Comparison of ENCODE assay signal across 8 mouse cellular contexts in genomic region chr11:70652029-70652883, GRCm38 (mm10). TPM values are rescaled to one million over a fixed set of nuclear protein-coding genes. Genes with fewer than 3 reads are reported as not detected.
DNase-seq lines count a peak whose midpoint lies in the region; ATAC-seq and TF ChIP-seq lines count a peak whose summit lies in the region.
"Had no signal": no experiment of that assay in that cellular context is flagged by ENCODE, and none has a peak within 500 bp of the region (broad histone marks: within the 10 kb centered on the region; RNA-seq: fewer than 3 reads in every experiment).

No protein-coding gene starts in this region.

- no peak overlapping the region for H3K27ac ChIP-seq in left cerebral cortex, adult 2 months
- no peak overlapping the region for H3K27ac ChIP-seq in cortical plate, adult 2 months (ENCODE audit: insufficient read depth, low read length)
- peak overlapping the region; percentile 96 for H3K27ac ChIP-seq in heart, embryonic 16.5 days (ENCODE audit: low read length)

- peak overlapping the region; percentile 91 for H3K9ac ChIP-seq in heart, embryonic 16.5 days (ENCODE audit: low read length)

- DNase-seq in left cerebral cortex, adult 2 months (ENCODE audit: extremely low spot score in 1 of 2, low spot score in 2 of 2), result no peak
- no peak for DNase-seq in left cerebral cortex, adult 9 months (ENCODE audit: low spot score in 2 of 2)
- peak; percentile 46 for DNase-seq in lung, postnatal 10 days
- peak; percentile 72 for DNase-seq in thymus, postnatal 4 days
- DNase-seq in adrenal gland, postnatal 4 days (ENCODE audit: low spot score in 2 of 2), result no peak

- no peak for ATAC-seq in heart, embryonic 16.5 days (replicated peaks; ENCODE audit: extremely low read depth, insufficient read depth, low FRiP score)

- H3K4me3 ChIP-seq in left cerebral cortex, adult 2 months, result peak overlapping the region; percentile 100; the same call in 1 of the 2 replicates
- peak overlapping the region; percentile 100; the same call in 1 of the 2 replicates for H3K4me3 ChIP-seq in cortical plate, adult 2 months (ENCODE audit: insufficient read depth, low read length)
- H3K4me3 ChIP-seq in heart, embryonic 16.5 days (ENCODE audit: low read length), result peak overlapping the region; percentile 74

- H3K4me2 ChIP-seq in heart, embryonic 16.5 days (ENCODE audit: low read depth, low read length), result peak overlapping the region; percentile 92

- H3K4me1 ChIP-seq in cortical plate, adult 2 months (ENCODE audit: control insufficient read depth, insufficient read depth, low read length), result peaks cover 3% of the 10 kb centered on the region; the same call in 1 of the 2 replicates
- H3K4me1 ChIP-seq in heart, embryonic 16.5 days (ENCODE audit: control insufficient read depth, insufficient read depth, low read length), result peaks cover 43% of the 10 kb centered on the region

- TF ChIP-seq CTCF in left cerebral cortex, adult 2 months (IDR thresholded peaks at IDR 0.05), result no peak
- TF ChIP-seq CTCF in cortical plate, adult 2 months (IDR thresholded peaks at IDR 0.05; ENCODE audit: extremely low read depth, insufficient read depth, low read length), result no peak

- WGBS in heart, embryonic 16.5 days, result 51% methylated on average over 12 of the region's 12 CpGs

- no peaks in the 10 kb centered on the region for H3K27me3 ChIP-seq in heart, embryonic 16.5 days (ENCODE audit: control insufficient read depth, insufficient read depth, low read length)

- TF ChIP-seq POLR2A in cortical plate, adult 2 months (IDR thresholded peaks at IDR 0.05; ENCODE audit: extremely low read depth, insufficient read depth, low read length), result no peak

- no peaks in the 10 kb centered on the region for H3K9me3 ChIP-seq in heart, embryonic 16.5 days (replicated peaks; ENCODE audit: control insufficient read depth, low read length)

- H3K36me3 ChIP-seq in heart, embryonic 16.5 days (ENCODE audit: control insufficient read depth, insufficient read depth), result peaks cover 40% of the 10 kb centered on the region

- intact Hi-C loops in left cerebral cortex, adult 2 months (cut with DNase I), result loop anchor here (10.0 kb wide), 1 partner anchor 417 kb away; the partner anchor contains the start of genes 0610010K14Rik, Gm21988 and Rnasek

RNA-seq across cellular contexts. Expression of gene Pfn1, which starts 2.2 kb away (rescaled TPM):
- 100 to 1,000 TPM; 207 to 224 TPM for total RNA-seq in left cerebral cortex, adult 2 months (2021)
- polyA plus RNA-seq in cortical plate, adult 2 months (2012; rRNA removed), result 270 and 277 TPM in 2 replicates
- polyA plus RNA-seq in heart, embryonic 16.5 days (2015; fragmentation: Nextera tagmentation; extraction: Ambion mirVana), result 1,225 and 1,312 TPM in 2 replicates
- total RNA-seq in adrenal gland, postnatal 4 days (2021), result 100 to 1,000 TPM; 804 to 830 TPM

RNA-seq across cellular contexts. Expression of gene Eno3, which starts 4.7 kb away (rescaled TPM):
- total RNA-seq in left cerebral cortex, adult 2 months (2021), result 10 to 100 TPM in 1 of 2 experiments, 1 to 10 TPM in 1; 9.8 to 10.6 TPM
- polyA plus RNA-seq in cortical plate, adult 2 months (2012; rRNA removed), result 26.4 and 26.6 TPM in 2 replicates
- polyA plus RNA-seq in heart, embryonic 16.5 days (2015; fragmentation: Nextera tagmentation; extraction: Ambion mirVana), result 578 and 593 TPM in 2 replicates
- 100 to 1,000 TPM in 1 of 2 experiments, 10 to 100 TPM in 1; 72.6 to 112 TPM for total RNA-seq in adrenal gland, postnatal 4 days (2021)

RNA-seq across cellular contexts. Expression of gene Slc25a11, which starts 5.0 kb away (rescaled TPM):
- 100 to 1,000 TPM; 107 to 117 TPM for total RNA-seq in left cerebral cortex, adult 2 months (2021)
- 139 and 143 TPM in 2 replicates for polyA plus RNA-seq in cortical plate, adult 2 months (2012; rRNA removed)
- 346 and 351 TPM in 2 replicates for polyA plus RNA-seq in heart, embryonic 16.5 days (2015; fragmentation: Nextera tagmentation; extraction: Ambion mirVana)
- total RNA-seq in adrenal gland, postnatal 4 days (2021), result 100 to 1,000 TPM; 153 TPM

RNA-seq across cellular contexts. Expression of gene Rnf167, which starts 5.2 kb away (rescaled TPM):
- total RNA-seq in left cerebral cortex, adult 2 months (2021), result 10 to 100 TPM; 81.7 to 86.9 TPM
- polyA plus RNA-seq in cortical plate, adult 2 months (2012; rRNA removed), result 124 and 128 TPM in 2 replicates
- 80.3 and 80.9 TPM in 2 replicates for polyA plus RNA-seq in heart, embryonic 16.5 days (2015; fragmentation: Nextera tagmentation; extraction: Ambion mirVana)
- total RNA-seq in adrenal gland, postnatal 4 days (2021), result 100 to 1,000 TPM; 100 to 106 TPM

RNA-seq across cellular contexts. Expression of gene Gp1ba, which starts 13.3 kb away (rescaled TPM):
- total RNA-seq in left cerebral cortex, adult 2 months (2021), result not detected
- not detected in 2 replicates for polyA plus RNA-seq in cortical plate, adult 2 months (2012; rRNA removed)
- 0.34 and 0.38 TPM in 2 replicates for polyA plus RNA-seq in heart, embryonic 16.5 days (2015; fragmentation: Nextera tagmentation; extraction: Ambion mirVana)
- total RNA-seq in adrenal gland, postnatal 4 days (2021), result 1 to 10 TPM in 1 of 2 experiments, under 1 TPM in 1; 0.28 to 1.2 TPM
- total RNA-seq: gastrocnemius, adult 8-10 months had no signal

Comparison
In these comparisons a context has a peak if more than half of its experiments do, and no peak if none do; other contexts are left out.
1. DNase-seq: peak in lung, postnatal 10 days (single experiment) and thymus, postnatal 4 days (single experiment); none in left cerebral cortex, adult 2 months (0 of 2), left cerebral cortex, adult 9 months (0 of 2) and adrenal gland, postnatal 4 days (0 of 2).
2. RNA of gene Eno3, which starts 4.7 kb away (total RNA-seq): 72.6 to 112 TPM in adrenal gland, postnatal 4 days; 9.8 to 10.6 TPM in left cerebral cortex, adult 2 months; every median in the first group is over 4 times any median in the second.
3. Peak in every context shown above with its lines, with median percentiles within 50 percentile points of each other: H3K4me3 ChIP-seq.